Mouse (Mus musculus) thymus, adult 2 months (tissue): ENCODE results near the gene D330020A13Rik.

Experiments used
- CTCF ChIP-seq: fragments of 200-500 bp; IDR thresholded peaks from 2 replicates; pipeline ENCODE4 v1.5.1; 2012; ENCODE audit warnings: mild to moderate bottlenecking, control low read depth, low read length, moderate library complexity, borderline replicate concordance; ENCODE audit not compliant: control insufficient read depth, poor library complexity, insufficient read depth; ENCODE audit errors: extremely low read depth
- POLR2A ChIP-seq: fragments of 200-500 bp; IDR thresholded peaks from 2 replicates; pipeline ENCODE4 v1.6.1; 2012; ENCODE audit warnings: mild to moderate bottlenecking, low read length, control low read depth, moderate library complexity; ENCODE audit not compliant: control insufficient read depth, poor library complexity, insufficient read depth; ENCODE audit errors: extremely low read depth

GRCm38 (mm10) chr6:120289430-120289829 lies 4.7 kb upstream of the D330020A13Rik start:
- no peak for TF ChIP-seq CTCF
- no peak for TF ChIP-seq POLR2A
